Mouse (Mus musculus): ENCODE data around the gene Lbhd2. TPM values are rescaled to one million over a fixed set of nuclear protein-coding genes. Genes with fewer than 3 reads are reported as not detected.

The Lbhd2 gene
- total RNA-seq, 2 experiments from 2014 or later: 0.59 TPM; not detected in 1

DNA sequence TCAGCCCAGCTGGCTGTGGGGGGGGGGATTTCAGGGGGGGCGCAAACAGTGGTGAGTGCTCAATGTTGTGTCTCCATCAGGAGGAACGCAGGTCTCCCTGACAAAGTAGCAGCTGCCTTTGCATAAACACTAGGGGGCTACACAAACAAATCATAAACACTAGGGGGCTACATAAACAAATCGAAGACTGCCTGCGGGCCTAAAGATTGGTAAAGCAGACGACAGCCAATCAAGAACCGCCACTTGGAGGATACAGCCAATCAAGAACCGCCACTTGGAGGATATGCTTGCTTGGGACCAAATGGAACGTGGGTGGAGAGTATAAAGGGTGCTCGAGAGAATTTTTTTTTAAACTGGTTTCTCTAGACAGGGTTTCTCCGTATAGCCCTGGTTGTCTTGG lies 1.7 kb upstream of the Lbhd2 start:
- no peak for DNase-seq (ENCODE audit: low spot score in 2 of 2)

GRCm38 (mm10) chr12:111409583-111409982 lies 3.0 kb downstream of the Lbhd2 start:
- no peak for DNase-seq (ENCODE audit: low spot score in 2 of 2)

GRCm38 (mm10) chr12:111411631-111412355 lies 5.2 kb downstream of the Lbhd2 start:
- no peak for DNase-seq (ENCODE audit: low spot score in 2 of 2)

DNA sequence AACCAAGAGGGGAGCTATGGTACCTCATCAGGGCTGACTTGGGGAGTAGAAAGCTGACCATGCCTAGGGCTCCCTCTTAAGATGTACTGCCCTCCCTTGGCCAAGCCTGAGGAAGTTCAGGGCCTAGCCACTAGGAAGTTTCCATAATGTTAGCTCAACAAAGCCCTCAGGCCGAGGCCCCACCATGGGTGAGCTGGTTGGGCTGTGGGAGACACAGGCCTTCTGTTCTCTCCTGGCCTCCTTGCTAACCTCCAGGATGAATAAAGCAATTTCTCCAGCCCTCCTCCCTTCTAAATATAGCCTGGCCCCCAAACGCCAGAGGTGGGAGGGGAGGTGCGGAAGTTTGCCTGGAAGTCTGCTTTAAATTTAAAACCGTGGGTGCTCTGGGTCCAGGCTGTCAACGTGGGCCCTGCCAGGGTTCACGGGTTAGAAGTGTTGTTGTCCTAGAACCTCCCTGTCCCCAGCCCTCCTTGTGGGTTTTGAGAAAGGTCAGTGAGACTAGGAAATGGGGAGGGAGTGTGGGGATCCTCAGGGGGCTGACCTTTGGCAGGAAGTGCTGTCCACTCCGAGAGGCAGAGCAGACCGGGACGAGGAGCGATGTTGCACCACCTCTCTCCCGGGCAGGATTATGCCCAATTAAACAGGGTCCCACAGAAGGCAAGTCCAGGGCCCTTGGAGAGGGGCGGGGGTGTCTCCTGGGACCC lies 6.1 kb downstream of the Lbhd2 start:
- peak in 1 of 2 experiments; percentile 44 for DNase-seq (ENCODE audit: low spot score in 2 of 2)

DNA sequence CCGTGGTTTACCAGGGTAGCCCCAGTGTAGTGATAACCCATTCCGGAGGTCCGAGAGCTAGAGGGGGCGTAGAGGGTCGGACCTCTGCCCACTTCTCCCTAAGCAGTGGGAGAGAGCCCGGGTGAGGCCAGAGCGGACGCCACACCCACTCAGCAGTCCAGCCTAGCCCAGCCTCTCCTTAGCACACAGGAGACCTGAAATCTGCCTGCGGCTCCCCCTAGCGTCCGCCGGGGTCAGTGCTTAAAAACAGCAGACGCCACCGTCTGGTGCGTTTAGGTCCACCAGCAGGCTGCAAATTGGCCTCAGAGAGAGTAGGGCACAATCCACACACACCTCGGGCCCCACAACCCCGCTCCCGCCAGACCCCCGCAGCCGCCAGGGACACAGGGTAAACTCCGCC lies 6.7 kb downstream of the Lbhd2 start:
- peak; percentile 83 to 90 for DNase-seq (ENCODE audit: low spot score in 2 of 2)

- DNase-seq (ENCODE audit: low spot score in 2 of 2): no peak
Observed at GRCm38 (mm10) chr12:111416921-111417779, 10.5 kb downstream of the Lbhd2 start, which contains the start of gene Exoc3l4. Gene Exoc3l4, plus strand, starts transcription at chr12:111417017.

GRCm38 (mm10) chr12:111419918-111420317 lies 13.3 kb downstream of the Lbhd2 start:
- DNase-seq (ENCODE audit: low spot score in 2 of 2): no peak

- no peak for DNase-seq (ENCODE audit: low spot score in 2 of 2)
Observed at GRCm38 (mm10) chr12:111420946-111421709, 14.5 kb downstream of the Lbhd2 start.

DNA sequence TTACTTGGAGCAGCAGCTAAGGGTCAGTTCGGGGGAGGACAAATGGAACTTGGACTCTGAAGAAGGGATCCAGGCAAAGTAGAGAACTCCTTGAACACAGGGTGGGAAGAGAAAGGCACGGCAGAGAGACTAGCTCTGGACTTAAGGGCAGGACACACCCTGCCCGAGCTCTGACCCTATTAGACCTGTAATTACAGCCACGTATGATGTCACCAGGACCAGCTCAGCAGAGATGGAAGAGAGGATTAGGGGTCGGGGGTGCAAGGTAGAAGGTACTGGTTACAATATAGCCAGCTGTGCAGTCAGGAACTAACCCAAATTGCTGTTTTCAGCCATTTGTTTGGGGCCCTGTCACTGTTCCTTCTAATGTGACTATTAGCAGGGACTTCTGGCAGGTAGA lies 16.2 kb downstream of the Lbhd2 start:
- DNase-seq (ENCODE audit: low spot score in 2 of 2): no peak

DNA sequence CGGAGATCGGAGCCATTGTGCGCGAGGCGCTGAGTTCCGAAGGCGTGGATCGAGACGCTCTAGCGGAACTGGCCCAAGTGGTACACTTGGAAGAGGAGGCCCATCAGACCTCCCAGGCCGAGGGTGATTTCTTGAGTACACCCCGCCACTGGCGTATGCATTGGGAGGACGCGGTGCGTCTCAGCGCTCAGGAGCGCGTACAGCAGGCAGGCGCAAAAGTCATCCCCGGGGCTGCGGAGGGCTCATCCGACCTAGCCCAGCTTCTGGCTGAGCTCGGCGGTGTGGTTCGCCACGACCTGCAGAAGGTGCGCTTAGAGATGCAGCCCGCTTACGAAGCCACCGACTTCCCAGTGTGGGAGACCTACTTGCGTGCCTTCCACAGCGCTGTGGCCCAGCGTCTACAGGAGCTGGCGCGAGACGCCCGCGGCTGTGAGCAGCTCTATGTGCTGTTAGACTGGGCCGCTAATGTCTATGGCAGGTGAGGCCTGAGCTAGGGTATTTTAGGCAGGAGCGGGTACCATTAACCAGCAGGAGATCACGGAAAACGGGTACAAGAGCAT lies 17.0 kb downstream of the Lbhd2 start:
- DNase-seq (ENCODE audit: low spot score in 2 of 2): no peak

GRCm38 (mm10) chr12:111424547-111424946 lies 17.9 kb downstream of the Lbhd2 start:
- DNase-seq (ENCODE audit: low spot score in 2 of 2): no peak

DNA sequence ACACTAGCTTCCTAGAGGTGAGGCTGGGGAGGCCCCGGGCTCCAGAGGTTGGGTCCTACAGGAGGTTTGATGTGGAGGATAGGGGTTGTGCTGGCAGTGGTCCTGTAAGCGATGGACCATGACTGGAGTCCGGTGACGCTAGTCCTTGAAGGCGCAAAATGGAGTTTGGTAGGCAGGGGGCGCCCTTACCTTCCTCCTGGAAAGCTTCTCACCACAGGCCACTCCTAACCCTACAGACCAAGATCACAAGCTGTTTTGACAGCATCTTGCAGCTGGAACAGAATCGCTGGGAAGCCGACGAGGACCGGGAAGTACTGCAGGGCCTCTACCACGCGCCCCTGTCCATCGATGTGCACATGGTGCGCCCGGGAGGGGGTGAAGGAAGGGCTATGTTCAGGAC lies 18.6 kb downstream of the Lbhd2 start:
- DNase-seq (ENCODE audit: low spot score in 2 of 2): peak; percentile 76 to 88

DNA sequence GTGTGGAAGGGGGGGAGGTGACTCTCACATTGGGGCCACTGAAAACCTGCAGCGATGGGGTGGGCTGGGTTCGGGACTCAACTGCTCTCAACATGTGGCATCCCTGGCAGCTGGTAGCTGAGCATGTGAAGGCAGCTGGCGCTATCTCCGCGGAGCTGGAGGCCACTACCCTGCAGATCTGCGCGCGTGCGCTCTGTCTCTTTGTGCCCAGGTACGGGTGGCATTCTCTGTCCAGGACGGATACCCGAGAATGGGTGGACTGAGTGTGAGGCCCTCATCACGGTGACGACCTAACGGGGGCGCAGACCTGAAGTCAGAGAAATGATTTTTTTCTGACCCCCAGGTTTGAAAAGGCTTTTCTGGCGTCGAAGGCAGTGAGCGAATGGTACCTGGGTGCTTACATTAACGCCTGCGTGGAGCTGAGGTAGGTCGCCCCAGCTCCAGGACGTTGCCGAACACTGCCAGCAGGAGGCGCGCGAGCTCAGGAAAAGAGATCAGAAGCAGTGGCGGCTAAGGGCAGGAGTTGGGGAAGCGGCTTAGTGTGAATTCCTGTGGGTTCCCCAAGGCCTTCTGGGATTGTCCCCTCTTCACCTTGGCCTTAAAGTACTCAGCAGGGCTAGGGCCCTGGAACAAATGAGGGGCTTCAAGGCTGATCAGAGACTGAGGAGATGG lies 19.3 kb downstream of the Lbhd2 start:
- peak; percentile 84 to 89 for DNase-seq (ENCODE audit: low spot score in 2 of 2)

- no peak for DNase-seq (ENCODE audit: low spot score in 2 of 2)
Observed at GRCm38 (mm10) chr12:111427438-111428113, 21.0 kb downstream of the Lbhd2 start.

- no peak for DNase-seq (ENCODE audit: low spot score in 2 of 2)
Observed at GRCm38 (mm10) chr12:111428364-111428763, 21.8 kb downstream of the Lbhd2 start.

DNA sequence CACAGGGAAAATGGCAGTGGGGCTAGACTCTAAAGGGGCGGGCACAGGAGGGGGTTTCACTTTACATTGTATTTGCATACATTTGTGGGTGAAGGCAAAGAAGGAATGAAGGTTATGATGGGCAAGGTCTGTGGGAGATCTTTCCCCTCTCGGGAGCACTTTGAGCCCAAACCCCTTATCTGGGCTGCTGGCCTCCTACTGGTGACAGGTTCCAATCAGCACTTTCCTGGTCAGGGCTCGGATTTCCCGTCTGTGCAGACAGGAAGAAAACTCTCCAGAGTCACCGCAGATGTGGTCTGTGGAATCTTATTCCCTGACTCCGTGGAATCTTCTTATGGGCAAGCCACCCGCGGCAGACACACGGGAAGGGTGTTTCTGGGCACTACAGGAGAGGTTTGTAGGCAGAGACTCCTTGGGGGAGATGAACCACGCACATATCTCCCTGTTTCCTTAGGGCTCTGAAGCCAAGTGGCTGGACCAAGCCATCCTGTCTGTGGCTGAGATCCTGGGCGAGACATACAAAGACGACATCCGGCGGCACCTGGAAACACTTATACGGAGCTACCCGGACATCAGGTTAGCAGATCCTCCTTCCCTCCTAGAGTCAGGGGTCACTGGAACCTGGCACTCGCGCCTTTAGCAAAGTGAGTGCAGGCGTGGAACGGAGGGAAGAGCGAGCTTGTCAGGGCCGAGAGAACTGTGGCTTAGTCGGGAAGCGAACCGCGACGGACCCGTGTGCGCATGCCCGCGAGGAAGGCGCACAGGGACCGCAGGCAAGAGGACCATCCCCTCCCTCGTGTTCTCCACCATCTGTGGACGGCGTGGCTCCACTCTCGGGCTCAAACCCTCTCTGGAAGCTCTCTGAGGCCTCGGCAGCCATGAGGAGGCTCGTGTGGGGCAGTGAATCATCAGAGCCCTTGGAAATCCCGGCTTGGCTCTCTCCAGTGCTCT lies 22.6 kb downstream of the Lbhd2 start:
- peak in 1 of 2 experiments; percentile 59 for DNase-seq (ENCODE audit: low spot score in 2 of 2)

DNA sequence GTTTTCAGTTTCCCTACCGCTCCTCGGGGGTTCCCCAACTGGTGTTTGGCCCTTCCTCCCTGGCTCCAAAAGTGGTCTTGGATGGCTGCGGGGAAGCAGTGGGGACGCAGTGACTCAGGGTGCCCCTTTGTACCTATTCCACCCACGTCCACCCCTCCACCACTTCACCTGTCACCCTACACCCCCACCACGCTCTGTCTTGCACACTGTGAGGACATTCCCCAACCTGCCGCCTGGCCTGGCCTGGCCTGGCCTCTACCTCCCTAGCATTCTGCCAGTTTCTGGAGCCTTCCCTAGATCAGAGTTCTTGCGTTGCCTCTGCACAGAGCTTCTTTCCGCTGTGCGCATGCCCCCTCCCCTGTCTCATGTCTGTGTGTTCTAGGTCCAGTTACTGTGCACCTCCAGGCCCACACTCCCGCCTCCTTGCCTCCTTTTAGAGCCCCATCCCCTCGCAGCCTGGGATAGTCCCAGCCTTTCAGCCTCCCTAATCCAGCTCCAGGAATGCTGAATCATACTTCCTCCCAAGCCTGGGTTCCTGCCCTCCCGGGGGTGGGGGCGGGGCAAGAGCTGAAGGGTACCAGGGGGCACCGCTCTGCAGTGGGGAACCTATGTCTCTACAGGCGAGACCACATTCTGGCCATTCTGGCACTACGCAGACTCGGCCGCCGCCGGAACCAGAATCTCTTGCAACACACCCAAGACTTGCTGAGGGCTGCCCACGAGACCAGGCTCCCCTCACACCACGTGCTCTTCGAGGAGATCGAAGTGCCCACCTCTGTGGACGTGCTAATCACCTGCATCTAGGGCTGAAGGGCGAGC lies 23.6 kb downstream of the Lbhd2 start:
- DNase-seq (ENCODE audit: low spot score in 2 of 2): no peak
